Mouse (Mus musculus) cerebellum, adult 18-20 months (tissue): ENCODE measurements at regions not wholly inside any gene's neighbourhood (a gene's known extent, or its start where the extent isn't known, plus 50 kb on each side); places are given as distances from the start of the nearest gene placed in this dataset.

ENCODE experiments used
- DNase-seq, 2 experiments: peaks; one replicate each; pipeline ENCODE4 v3.0.0; 2021

- no peak for DNase-seq
Observed at GRCm38 (mm10) chr17:84890871-84891599, 65.5 kb upstream of the Ppm1b start.

DNA sequence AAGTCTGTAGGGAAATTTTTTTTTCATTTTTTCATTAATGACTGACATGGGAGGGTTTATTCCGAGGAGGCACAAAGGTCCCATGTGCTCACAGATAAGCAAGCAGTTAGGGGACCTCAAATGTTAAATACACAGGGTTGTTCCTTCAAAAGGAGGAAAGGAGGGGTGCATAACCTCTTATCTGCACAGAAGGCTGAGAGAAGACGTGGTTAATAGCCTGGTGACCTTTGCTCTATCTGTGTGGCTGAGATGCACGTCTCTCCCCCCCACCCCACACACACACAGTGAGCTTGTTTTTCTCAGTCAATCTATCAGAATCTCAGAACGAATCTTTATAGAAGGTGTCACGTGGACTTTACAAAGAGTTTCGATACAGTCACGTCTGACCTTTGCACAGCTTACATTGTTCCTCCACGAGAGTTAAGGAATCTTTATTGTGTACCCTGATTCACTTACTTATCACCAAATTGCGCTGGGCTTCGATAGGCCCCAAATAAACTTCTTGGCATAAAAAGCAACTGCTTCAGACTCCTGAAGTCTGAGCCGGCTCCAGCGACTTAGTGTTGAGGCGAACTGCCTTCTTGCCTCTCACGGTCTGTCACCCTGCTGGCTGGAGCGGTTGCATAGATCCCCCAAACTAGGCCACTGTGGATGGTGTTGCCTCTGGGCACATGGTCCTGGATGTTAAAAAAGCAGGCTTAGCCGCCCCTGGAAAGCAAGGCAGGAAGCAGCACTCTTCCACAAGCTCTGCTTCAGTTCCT is 63.1 kb upstream of the Ppm1b start:
- no peak for DNase-seq

DNA sequence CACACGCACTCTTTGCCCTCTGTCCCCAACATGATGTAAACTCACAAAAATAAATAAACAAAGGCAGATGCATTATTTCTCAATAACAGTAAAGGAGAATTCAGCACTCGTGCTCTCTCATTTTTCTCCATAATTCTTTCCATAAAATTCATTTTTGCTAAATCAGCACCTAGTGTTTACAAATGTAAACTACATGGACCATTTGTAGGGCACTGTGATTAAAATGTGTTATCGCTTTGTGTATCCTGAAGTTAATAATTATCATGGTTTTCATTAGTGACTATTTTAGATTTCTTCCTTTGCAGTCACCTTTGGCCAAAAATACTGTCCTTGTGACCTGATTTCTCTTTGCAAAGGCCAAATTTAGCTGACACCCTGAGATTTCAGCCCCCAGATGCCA is 61.0 kb upstream of the Ppm1b start:
- DNase-seq = no peak

DNA sequence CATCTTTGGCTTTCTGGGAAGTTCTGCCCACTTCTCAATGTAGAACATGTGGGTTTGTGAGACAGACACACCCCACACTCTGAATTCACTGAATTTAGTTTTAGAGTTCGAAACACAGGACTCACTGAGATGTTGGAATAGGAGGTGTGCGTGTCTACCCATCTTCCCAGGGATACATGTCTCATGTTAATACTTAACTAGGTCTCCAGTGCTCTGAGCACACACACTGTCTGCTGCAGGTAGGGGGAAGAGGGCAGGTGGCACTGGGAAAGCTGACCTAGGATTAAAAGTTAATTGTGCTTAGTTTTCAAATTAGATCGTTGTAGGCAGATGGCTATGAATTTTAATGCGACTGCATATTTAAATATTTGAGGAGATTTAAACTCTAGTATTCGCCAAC is 60.0 kb upstream of the Ppm1b start:
- no peak for DNase-seq

DNA sequence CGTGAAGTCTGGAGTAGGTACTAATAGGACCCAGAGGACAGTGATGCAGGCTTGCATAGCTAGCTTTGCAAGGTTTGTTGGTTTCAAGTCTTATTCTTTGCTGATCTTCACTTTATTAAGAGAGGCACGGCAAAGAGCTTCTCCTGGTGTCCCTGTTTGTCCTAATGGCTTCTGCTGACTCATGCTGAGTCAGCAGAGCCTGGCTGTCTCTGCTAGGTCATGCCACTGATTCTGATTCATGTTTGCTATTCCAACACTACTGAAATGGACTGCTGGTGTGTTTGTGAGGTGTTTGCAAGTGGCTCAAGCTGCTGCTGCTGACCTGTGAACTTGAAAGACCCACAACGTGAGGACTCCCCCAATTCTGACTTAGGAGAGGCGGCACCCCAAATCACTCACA is 58.1 kb upstream of the Ppm1b start:
- DNase-seq = no peak

- no peak for DNase-seq
Observed at GRCm38 (mm10) chr17:84903625-84904337, 52.8 kb upstream of the Ppm1b start.
